Mouse (Mus musculus): ENCODE results near the gene Tbkbp1. TPM values are rescaled to one million over a fixed set of nuclear protein-coding genes. Genes with fewer than 3 reads are reported as not detected.

Tbkbp1 gene
- polyA plus RNA-seq, 1 experiment from 2014 or later: 3.6 TPM

DNA sequence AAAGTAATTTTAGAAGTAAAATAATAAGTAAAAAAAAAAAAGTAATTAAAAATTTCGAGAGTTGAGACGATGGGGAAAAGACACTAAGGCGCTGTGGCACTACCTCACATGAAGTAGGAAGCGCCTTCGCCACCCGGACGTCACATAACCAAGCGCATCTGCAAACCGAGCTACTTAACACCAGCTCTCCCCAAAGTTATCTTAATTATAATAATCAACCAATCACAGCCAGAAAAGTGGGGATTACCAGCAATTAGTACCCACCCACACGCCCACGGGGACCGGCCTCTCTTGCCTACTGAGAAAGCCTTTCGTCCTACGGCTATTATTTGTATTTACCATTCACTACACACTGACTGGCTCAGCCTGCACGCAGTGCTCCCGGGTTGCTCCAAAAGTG lies 42.3 kb downstream of the Tbkbp1 start:
- no peaks in the 10 kb centered on the region for H3K9me3 ChIP-seq (ENCODE audit: control insufficient read depth, low read length)
- no peak for ATAC-seq (ENCODE audit: low FRiP score)
- no peaks in the 10 kb centered on the region; the same call in 1 of the 2 replicates for H3K4me1 ChIP-seq (ENCODE audit: control insufficient read depth, insufficient read depth, low read length)
- H3K4me2 ChIP-seq: no peak overlapping the region
- no peak for DNase-seq (ENCODE audit: low spot score, missing footprints)
- WGBS: 86% methylated on average over 16 of the region's 16 CpGs
- no peak overlapping the region for H3K27ac ChIP-seq (ENCODE audit: low read depth, low read length)
- H3K27me3 ChIP-seq (ENCODE audit: control insufficient read depth, insufficient read depth, low read length): peaks cover 13% of the 10 kb centered on the region
- no peak overlapping the region for H3K4me3 ChIP-seq (ENCODE audit: low read depth, low read length)
- no peak overlapping the region for H3K9ac ChIP-seq (ENCODE audit: low read length)
- H3K36me3 ChIP-seq (ENCODE audit: control insufficient read depth, insufficient read depth, low read length): no peaks in the 10 kb centered on the region

DNA sequence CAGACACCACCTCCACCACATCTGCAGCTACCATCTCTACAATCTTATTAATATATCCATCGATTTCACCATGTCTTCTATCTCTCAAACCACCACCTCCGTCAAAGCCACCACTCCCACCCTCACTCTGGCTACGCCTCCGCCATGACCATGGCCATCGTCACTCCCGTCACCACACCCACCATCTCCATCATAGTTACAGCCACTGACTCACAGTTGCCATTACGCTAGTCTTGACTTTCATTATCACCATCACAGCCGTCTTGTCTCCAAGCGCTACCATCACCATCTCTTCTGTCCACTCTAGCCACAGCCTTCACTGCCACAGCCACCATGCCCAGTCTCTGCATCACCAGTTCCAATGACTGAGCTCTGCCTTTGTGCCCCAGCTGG lies 47.2 kb downstream of the Tbkbp1 start:
- 96% methylated on average over 9 of the region's 9 CpGs for WGBS
- Histone ChIP-seq H3K9me3 (ENCODE audit: control insufficient read depth, low read length) (no peaks in the 10 kb centered on the region), H3K4me1 (ENCODE audit: control insufficient read depth, insufficient read depth, low read length) (no peaks in the 10 kb centered on the region), H3K9ac (ENCODE audit: low read length) (no peak overlapping the region), H3K4me3 (ENCODE audit: low read depth, low read length) (no peak overlapping the region), H3K36me3 (ENCODE audit: control insufficient read depth, insufficient read depth, low read length) (no peaks in the 10 kb centered on the region), H3K27ac (ENCODE audit: low read depth, low read length) (no peak overlapping the region), H3K27me3 (ENCODE audit: control insufficient read depth, insufficient read depth, low read length) (no peaks in the 10 kb centered on the region; the same call in 1 of the 2 replicates), H3K4me2 (no peak overlapping the region)
- DNase-seq (ENCODE audit: low spot score, missing footprints): no peak
- no peak for ATAC-seq (ENCODE audit: low FRiP score)

DNA sequence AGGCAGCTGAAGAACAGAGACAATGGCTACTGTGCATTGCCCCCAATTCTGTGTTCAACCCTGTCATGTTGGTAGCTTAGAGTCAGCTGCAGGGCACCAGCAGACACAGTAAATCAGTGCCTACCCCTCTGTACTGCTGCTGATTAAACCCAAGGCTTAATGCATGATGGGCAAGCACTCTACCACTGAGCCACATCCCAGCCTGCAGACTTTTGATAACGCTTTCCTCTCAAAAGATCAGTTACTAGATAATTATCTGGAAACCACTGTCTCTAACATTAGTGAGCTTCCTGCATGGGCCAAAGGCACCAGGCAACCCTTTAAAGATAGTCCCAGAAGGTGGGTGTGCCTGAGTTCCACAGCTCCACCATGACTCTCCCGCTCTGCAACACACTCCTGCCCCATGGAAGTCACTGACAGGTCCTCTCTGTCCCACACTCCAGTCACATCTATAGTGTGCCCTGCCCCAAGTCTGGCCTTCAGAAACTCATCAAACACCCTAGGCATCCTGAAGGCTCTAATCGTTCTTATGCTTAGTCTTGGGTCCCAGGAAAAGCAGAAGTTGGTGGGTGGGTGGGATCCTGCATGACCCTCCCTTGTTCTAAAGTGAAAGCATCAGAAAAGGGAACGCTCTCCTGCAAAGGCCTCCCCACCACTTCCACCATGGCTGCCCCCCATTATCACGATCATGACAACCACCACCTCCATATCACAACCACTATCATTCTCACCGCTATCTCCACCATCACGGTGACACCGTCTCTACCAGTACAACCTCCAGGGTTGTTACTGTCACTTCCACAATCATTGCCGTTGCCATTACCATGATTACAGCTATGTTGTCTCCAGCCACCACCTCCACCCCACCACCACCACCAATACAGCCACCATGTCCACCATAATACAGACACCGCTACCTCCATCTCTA lies 47.9 kb downstream of the Tbkbp1 start:
- WGBS: 91% methylated on average over 10 of the region's 10 CpGs
- Histone ChIP-seq H3K9me3 (ENCODE audit: control insufficient read depth, low read length) (no peaks in the 10 kb centered on the region), H3K36me3 (ENCODE audit: control insufficient read depth, insufficient read depth, low read length) (no peaks in the 10 kb centered on the region), H3K9ac (ENCODE audit: low read length) (no peak overlapping the region), H3K4me3 (ENCODE audit: low read depth, low read length) (no peak overlapping the region), H3K4me2 (no peak overlapping the region), H3K27me3 (ENCODE audit: control insufficient read depth, insufficient read depth, low read length) (peaks cover 2% of the 10 kb centered on the region; the same call in 1 of the 2 replicates), H3K4me1 (ENCODE audit: control insufficient read depth, insufficient read depth, low read length) (no peaks in the 10 kb centered on the region), H3K27ac (ENCODE audit: low read depth, low read length) (no peak overlapping the region)
- ATAC-seq (ENCODE audit: low FRiP score): no peak
- DNase-seq (ENCODE audit: low spot score, missing footprints): no peak

DNA sequence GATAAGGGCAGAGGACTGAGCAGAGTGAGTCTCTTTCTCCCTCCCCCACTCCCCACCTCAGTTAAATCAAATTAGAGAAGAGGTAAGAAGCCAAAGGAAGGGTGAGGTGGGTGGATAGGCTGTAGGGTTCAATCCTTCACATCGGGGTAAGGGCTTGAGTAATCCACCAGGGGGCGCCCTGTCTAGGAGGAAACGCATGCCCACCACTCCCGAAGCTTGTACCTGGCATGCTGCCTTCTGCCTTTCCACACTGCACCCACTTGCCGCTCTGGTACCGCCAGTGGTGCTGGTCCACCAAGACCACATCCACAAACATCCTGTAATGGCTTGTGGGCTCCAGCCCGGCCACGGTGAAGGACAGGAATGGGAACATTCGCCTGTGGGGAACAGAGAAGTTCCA lies 49.6 kb downstream of the Tbkbp1 start:
- Histone ChIP-seq H3K4me2 (no peak overlapping the region), H3K27me3 (ENCODE audit: control insufficient read depth, insufficient read depth, low read length) (peaks cover 2% of the 10 kb centered on the region; the same call in 1 of the 2 replicates), H3K4me1 (ENCODE audit: control insufficient read depth, insufficient read depth, low read length) (no peaks in the 10 kb centered on the region), H3K9me3 (ENCODE audit: control insufficient read depth, low read length) (no peaks in the 10 kb centered on the region), H3K36me3 (ENCODE audit: control insufficient read depth, insufficient read depth, low read length) (no peaks in the 10 kb centered on the region), H3K27ac (ENCODE audit: low read depth, low read length) (no peak overlapping the region), H3K9ac (ENCODE audit: low read length) (no peak overlapping the region), H3K4me3 (ENCODE audit: low read depth, low read length) (no peak overlapping the region)
- no peak for ATAC-seq (ENCODE audit: low FRiP score)
- DNase-seq (ENCODE audit: low spot score, missing footprints): no peak
- 22% methylated on average over 9 of the region's 9 CpGs for WGBS

DNA sequence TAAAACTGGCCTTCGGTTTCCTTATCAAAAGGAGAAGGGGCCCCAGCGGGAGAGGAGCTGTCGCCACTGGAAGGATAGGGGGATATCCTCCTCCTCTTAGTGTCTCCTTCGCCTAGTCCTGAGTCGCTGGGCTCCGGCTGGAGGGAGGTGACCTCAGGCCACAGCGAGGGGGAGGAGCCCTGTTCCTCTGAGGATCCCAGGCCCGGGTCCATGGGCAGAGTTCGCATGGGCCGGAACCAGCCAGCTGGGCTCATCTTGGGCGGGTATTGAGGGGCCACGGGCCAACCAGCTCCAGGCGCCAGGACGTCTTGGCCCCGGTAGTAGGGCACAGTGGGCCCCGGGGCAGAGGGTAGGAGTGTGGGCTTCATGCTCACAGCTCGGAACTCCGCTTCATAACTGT lies 52.5 kb downstream of the Tbkbp1 start:
- WGBS: 22% methylated on average over 18 of the region's 18 CpGs

DNA sequence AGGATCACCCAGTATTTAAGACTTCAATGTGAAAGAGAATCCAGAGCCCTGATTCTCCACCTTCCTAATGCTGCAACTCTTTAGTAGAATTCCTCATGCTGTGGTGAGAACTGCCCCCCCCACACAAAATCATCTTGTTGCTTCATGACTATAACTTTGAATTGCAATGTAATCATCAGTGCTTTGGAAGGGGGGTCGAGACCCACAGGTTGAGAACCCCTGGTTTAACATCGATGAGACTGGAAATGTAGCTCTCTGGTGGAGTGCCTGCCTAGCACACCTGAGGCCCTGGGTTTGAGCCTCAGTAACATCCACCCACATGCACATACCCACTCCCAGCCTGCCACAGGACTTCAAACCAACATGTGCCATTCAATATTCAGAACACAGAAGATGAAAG lies 56.7 kb downstream of the Tbkbp1 start:
- H3K4me2 ChIP-seq: no peak overlapping the region
- WGBS: 73% methylated on average over 2 of the region's 2 CpGs
- H3K9ac ChIP-seq (ENCODE audit: low read length): no peak overlapping the region
- no peaks in the 10 kb centered on the region for H3K4me1 ChIP-seq (ENCODE audit: control insufficient read depth, insufficient read depth, low read length)
- no peaks in the 10 kb centered on the region for H3K9me3 ChIP-seq (ENCODE audit: control insufficient read depth, low read length)
- H3K27me3 ChIP-seq (ENCODE audit: control insufficient read depth, insufficient read depth, low read length): peaks cover 2% of the 10 kb centered on the region; the same call in 1 of the 2 replicates
- H3K36me3 ChIP-seq (ENCODE audit: control insufficient read depth, insufficient read depth, low read length): no peaks in the 10 kb centered on the region
- no peak overlapping the region for H3K4me3 ChIP-seq (ENCODE audit: low read depth, low read length)
- H3K27ac ChIP-seq (ENCODE audit: low read depth, low read length): no peak overlapping the region
- ATAC-seq (ENCODE audit: low FRiP score) (no peak), DNase-seq (ENCODE audit: low spot score, missing footprints) (no peak)

More for the DNA sequence above, 52.5 kb downstream of the Tbkbp1 start:
- Histone ChIP-seq H3K27me3 (ENCODE audit: control insufficient read depth, insufficient read depth, low read length) (peaks cover 2% of the 10 kb centered on the region; the same call in 1 of the 2 replicates), H3K4me2 (no peak overlapping the region), H3K27ac (ENCODE audit: low read depth, low read length) (no peak overlapping the region), H3K4me3 (ENCODE audit: low read depth, low read length) (no peak overlapping the region), H3K36me3 (ENCODE audit: control insufficient read depth, insufficient read depth, low read length) (no peaks in the 10 kb centered on the region), H3K9me3 (ENCODE audit: control insufficient read depth, low read length) (no peaks in the 10 kb centered on the region), H3K4me1 (ENCODE audit: control insufficient read depth, insufficient read depth, low read length) (no peaks in the 10 kb centered on the region), H3K9ac (ENCODE audit: low read length) (no peak overlapping the region)
- no peak for DNase-seq (ENCODE audit: low spot score, missing footprints)
- no peak for ATAC-seq (ENCODE audit: low FRiP score)

DNA sequence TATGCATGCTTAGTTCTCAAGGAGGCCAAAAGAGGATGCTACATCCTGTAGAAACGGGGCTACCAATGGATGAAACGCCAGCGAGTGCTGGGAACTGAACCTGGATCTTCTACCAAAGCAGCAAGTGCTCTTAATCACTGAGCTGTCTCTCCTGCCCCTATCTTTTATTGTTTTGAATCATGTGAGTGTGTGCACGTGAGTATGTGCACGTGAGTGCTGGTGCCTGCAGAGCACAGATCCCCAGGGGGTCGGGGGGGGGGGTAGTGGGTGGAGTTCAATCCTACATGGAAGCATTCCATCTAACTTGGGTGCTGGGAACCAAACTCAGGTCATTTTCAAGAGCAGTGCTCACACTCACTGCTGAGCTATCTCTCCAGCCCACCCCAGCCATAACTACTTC lies 64.9 kb downstream of the Tbkbp1 start:
- DNase-seq (ENCODE audit: low spot score, missing footprints) (no peak), ATAC-seq (ENCODE audit: low FRiP score) (no peak)
- Histone ChIP-seq H3K4me3 (ENCODE audit: low read depth, low read length) (no peak overlapping the region), H3K4me1 (ENCODE audit: control insufficient read depth, insufficient read depth, low read length) (no peaks in the 10 kb centered on the region), H3K9me3 (ENCODE audit: control insufficient read depth, low read length) (no peaks in the 10 kb centered on the region; the same call in 1 of the 2 replicates), H3K27me3 (ENCODE audit: control insufficient read depth, insufficient read depth, low read length) (no peaks in the 10 kb centered on the region), H3K27ac (ENCODE audit: low read depth, low read length) (no peak overlapping the region), H3K4me2 (no peak overlapping the region), H3K36me3 (ENCODE audit: control insufficient read depth, insufficient read depth, low read length) (no peaks in the 10 kb centered on the region), H3K9ac (ENCODE audit: low read length) (no peak overlapping the region)
- 74% methylated on average over 6 of the region's 6 CpGs for WGBS

Small RNA genes within 50 kb of the gene (microRNA-seq; reads per million reads assigned to microRNA genes)
- gene Mir7235: 0.57 reads per million

Other genes with a start within 250 kb of the Tbkbp1 start
- gene Cdk5rap3, start 235.0 kb downstream of the Tbkbp1 start, polyA plus RNA-seq (2014; fragmentation: Nextera tagmentation; extraction: Ambion mirVana): 91.4 and 92.8 TPM in 2 replicates
- gene Prr15l, start 223.4 kb downstream of the Tbkbp1 start, polyA plus RNA-seq (2014; fragmentation: Nextera tagmentation; extraction: Ambion mirVana): 0.12 and 0.19 TPM in 2 replicates
- gene Pnpo, start 207.5 kb downstream of the Tbkbp1 start, polyA plus RNA-seq (2014; fragmentation: Nextera tagmentation; extraction: Ambion mirVana): 23.1 and 24.4 TPM in 2 replicates
- gene Sp2, start 168.5 kb downstream of the Tbkbp1 start, polyA plus RNA-seq (2014; fragmentation: Nextera tagmentation; extraction: Ambion mirVana): 22.2 and 26.3 TPM in 2 replicates
- gene Sp6, start 138.1 kb downstream of the Tbkbp1 start, polyA plus RNA-seq (2014; fragmentation: Nextera tagmentation; extraction: Ambion mirVana): not detected in 2 replicates
- 21.3 and 22.1 TPM in 2 replicates for gene Scrn2, start 121.6 kb downstream of the Tbkbp1 start, polyA plus RNA-seq (2014; fragmentation: Nextera tagmentation; extraction: Ambion mirVana)
- 2.7 TPM in 2 replicates for gene Lrrc46, start 110.1 kb downstream of the Tbkbp1 start, polyA plus RNA-seq (2014; fragmentation: Nextera tagmentation; extraction: Ambion mirVana)
- 71.0 and 72.2 TPM in 2 replicates for gene Mrpl10, start 109.9 kb downstream of the Tbkbp1 start, polyA plus RNA-seq (2014; fragmentation: Nextera tagmentation; extraction: Ambion mirVana)
- 4.2 and 4.8 TPM in 2 replicates for gene Osbpl7, start 100.9 kb downstream of the Tbkbp1 start, polyA plus RNA-seq (2014; fragmentation: Nextera tagmentation; extraction: Ambion mirVana)
- gene Tbx21, start 36.2 kb downstream of the Tbkbp1 start, polyA plus RNA-seq (2014; fragmentation: Nextera tagmentation; extraction: Ambion mirVana): 0.12 and 0.14 TPM in 2 replicates
- 111 and 116 TPM in 2 replicates for gene Kpnb1, start 36.4 kb upstream of the Tbkbp1 start, polyA plus RNA-seq (2014; fragmentation: Nextera tagmentation; extraction: Ambion mirVana)
- gene Npepps, start 129.1 kb upstream of the Tbkbp1 start, polyA plus RNA-seq (2014; fragmentation: Nextera tagmentation; extraction: Ambion mirVana): 92.6 and 101 TPM in 2 replicates
- 56.6 and 58.9 TPM in 2 replicates for gene Mrpl45, start 164.2 kb upstream of the Tbkbp1 start, polyA plus RNA-seq (2014; fragmentation: Nextera tagmentation; extraction: Ambion mirVana)
- gene Gpr179, start 200.6 kb upstream of the Tbkbp1 start, polyA plus RNA-seq (2014; fragmentation: Nextera tagmentation; extraction: Ambion mirVana): 0.03 TPM in 1 of 2 replicates, not detected in the other
- gene Socs7, start 211.1 kb upstream of the Tbkbp1 start, polyA plus RNA-seq (2014; fragmentation: Nextera tagmentation; extraction: Ambion mirVana): 3.4 and 3.7 TPM in 2 replicates

Data from midbrain, embryonic 11.5 days (tissue).